Mouse (Mus musculus): ENCODE data around the gene Tecta.

GRCm38 (mm10) chr9:42293596-42293995 lies 106.1 kb downstream of the Tecta start:
- TF ChIP-seq CTCF (IDR thresholded peaks at IDR 0.05; ENCODE audit: low read depth) (no peak), EP300 (IDR thresholded peaks at IDR 0.05; ENCODE audit: low read depth) (no peak)
